In genomic region chr9:96715171-96715570, GRCm38 (mm10) we compare ENCODE assay signal across 24 mouse cellular contexts. TPM values are rescaled to one million over a fixed set of nuclear protein-coding genes. Genes with fewer than 3 reads are reported as not detected.
DNase-seq lines count a peak whose midpoint lies in the region; ATAC-seq and TF ChIP-seq lines count a peak whose summit lies in the region.
"Had no signal": no experiment of that assay in that cellular context is flagged by ENCODE, and none has a peak within 500 bp of the region (broad histone marks: within the 10 kb centered on the region; RNA-seq: fewer than 3 reads in every experiment).

No protein-coding gene starts in this region.

- H3K4me2 ChIP-seq in heart, postnatal 0 days (ENCODE audit: low read depth, low read length), result no peak overlapping the region
- no peak overlapping the region for H3K4me2 ChIP-seq in neural tube, embryonic 13.5 days
- H3K4me2 ChIP-seq in neural tube, embryonic 15.5 days, result no peak overlapping the region
- H3K4me2 ChIP-seq: kidney, embryonic 15.5 days; liver, embryonic 12.5 days had no signal

- no peak overlapping the region for H3K9ac ChIP-seq in heart, postnatal 0 days (replicated peaks; ENCODE audit: low read depth, low read length)
- H3K9ac ChIP-seq in neural tube, embryonic 13.5 days, result no peak overlapping the region
- no peak overlapping the region for H3K9ac ChIP-seq in neural tube, embryonic 15.5 days (replicated peaks)
- H3K9ac ChIP-seq: kidney, embryonic 15.5 days; liver, embryonic 12.5 days had no signal

- ATAC-seq in heart, postnatal 0 days (ENCODE audit: insufficient read depth, low read depth), result no peak
- ATAC-seq in neural tube, embryonic 13.5 days (ENCODE audit: low read depth), result no peak
- ATAC-seq in neural tube, embryonic 15.5 days (ENCODE audit: low FRiP score), result no peak
- ATAC-seq: hindbrain, postnatal 0 days; intestine, postnatal 0 days; liver, embryonic 12.5 days; Patski had no signal

- DNase-seq in gastrocnemius, adult 2 months, result no peak
- DNase-seq in gastrocnemius, postnatal 25 days, result no peak
- no peak for DNase-seq in heart, postnatal 0 days (ENCODE audit: low spot score)
- no peak for DNase-seq in heart, postnatal 10 days
- no peak for DNase-seq in testis, postnatal 10 days (ENCODE audit: low spot score)
- no peak for DNase-seq in right cerebral cortex, adult 2 months (ENCODE audit: low spot score in 2 of 2)
- DNase-seq: adrenal gland, postnatal 14 days; B cell, adult 2 months; cerebellum, adult 11 months; cerebellum, postnatal 36 days; kidney, postnatal 4 days; layer of hippocampus, adult 9-11 months; lung, adult 2 months; lung, postnatal 36 days; right cerebral cortex, adult 18-20 months; thymus, postnatal 14 days had no signal

- WGBS in heart, postnatal 0 days, result 82% methylated on average over 11 of the region's 11 CpGs
- WGBS in neural tube, embryonic 13.5 days, result 73% methylated on average over 11 of the region's 11 CpGs
- WGBS in neural tube, embryonic 15.5 days, result 70% methylated on average over 11 of the region's 11 CpGs

- H3K27me3 ChIP-seq in heart, postnatal 0 days (ENCODE audit: control insufficient read depth, insufficient read depth, low read length), result no peaks in the 10 kb centered on the region
- H3K27me3 ChIP-seq in neural tube, embryonic 13.5 days, result no peaks in the 10 kb centered on the region
- H3K27me3 ChIP-seq in neural tube, embryonic 15.5 days (replicated peaks), result no peaks in the 10 kb centered on the region
- H3K27me3 ChIP-seq: kidney, embryonic 15.5 days; liver, embryonic 12.5 days; Patski had no signal

- H3K9me3 ChIP-seq in heart, postnatal 0 days (replicated peaks; ENCODE audit: control insufficient read depth, low read length), result no peaks in the 10 kb centered on the region
- H3K9me3 ChIP-seq in neural tube, embryonic 13.5 days, result no peaks in the 10 kb centered on the region
- H3K9me3 ChIP-seq in neural tube, embryonic 15.5 days (replicated peaks), result no peaks in the 10 kb centered on the region
- H3K9me3 ChIP-seq: kidney, embryonic 15.5 days; liver, embryonic 12.5 days had no signal

- TF ChIP-seq EP300 in heart, postnatal 0 days (IDR thresholded peaks at IDR 0.05; ENCODE audit: low read depth), result no peak

- intact Hi-C loops in gastrocnemius, adult 2 months (cut with DNase I), result no loop called here
- intact Hi-C loops in heart, postnatal 10 days (cut with DNase I), result loop anchor here (5.0 kb wide), 1 partner anchor 42 kb away; no protein-coding TSS in a partner anchor

- peaks cover 10% of the 10 kb centered on the region; the same call in 1 of the 2 replicates for H3K36me3 ChIP-seq in heart, postnatal 0 days (replicated peaks; ENCODE audit: control insufficient read depth, insufficient read depth, low read length)
- H3K36me3 ChIP-seq in neural tube, embryonic 13.5 days, result peaks cover 22% of the 10 kb centered on the region
- H3K36me3 ChIP-seq in neural tube, embryonic 15.5 days, result no peaks in the 10 kb centered on the region

- peaks cover 22% of the 10 kb centered on the region; the same call in 1 of the 2 replicates for H3K4me1 ChIP-seq in heart, postnatal 0 days (ENCODE audit: control insufficient read depth, insufficient read depth)
- H3K4me1 ChIP-seq in neural tube, embryonic 13.5 days (replicated peaks), result peaks cover 53% of the 10 kb centered on the region
- H3K4me1 ChIP-seq in neural tube, embryonic 15.5 days, result peaks cover 33% of the 10 kb centered on the region

- H3K27ac ChIP-seq in gastrocnemius, adult 2 months, result peak overlapping the region; percentile 83
- H3K27ac ChIP-seq in heart, postnatal 0 days (ENCODE audit: low read depth), result peak overlapping the region; percentile 50
- H3K27ac ChIP-seq in neural tube, embryonic 13.5 days (replicated peaks), result peak overlapping the region; percentile 15; the same call in 1 of the 2 replicates
- no peak overlapping the region for H3K27ac ChIP-seq in neural tube, embryonic 15.5 days (replicated peaks)
- H3K27ac ChIP-seq: hindbrain, postnatal 0 days; kidney, embryonic 15.5 days; liver, embryonic 12.5 days had no signal

- no peak overlapping the region for H3K4me3 ChIP-seq in gastrocnemius, adult 2 months
- no peak overlapping the region for H3K4me3 ChIP-seq in heart, postnatal 0 days (ENCODE audit: low read depth, low read length)
- no peak overlapping the region for H3K4me3 ChIP-seq in neural tube, embryonic 13.5 days
- H3K4me3 ChIP-seq in neural tube, embryonic 15.5 days (replicated peaks), result no peak overlapping the region
- H3K4me3 ChIP-seq: erythroblast, embryonic 14.5 days; kidney, embryonic 15.5 days; liver, embryonic 12.5 days had no signal

- TF ChIP-seq CTCF in gastrocnemius, adult 2 months (IDR thresholded peaks at IDR 0.05), result no peak
- TF ChIP-seq CTCF in heart, postnatal 0 days (IDR thresholded peaks at IDR 0.05; ENCODE audit: low read depth), result no peak

RNA-seq across cellular contexts. Expression of gene Zbtb38, which starts 37.5 kb away (rescaled TPM):
- total RNA-seq in gastrocnemius, adult 2 months (2021), result 10 to 100 TPM; 22.9 to 33.8 TPM
- 10 to 100 TPM; 19.3 to 19.8 TPM for total RNA-seq in gastrocnemius, postnatal 25 days (2021)
- 31.8 and 44.5 TPM in 2 replicates for total RNA-seq in heart, postnatal 0 days (2014; rRNA removed; ENCODE audit: low replicate concordance)
- 27.5 and 28.7 TPM in 2 replicates for polyA plus RNA-seq in heart, postnatal 0 days (2015; fragmentation: Nextera tagmentation; extraction: Ambion mirVana)
- 10 to 100 TPM; 30.2 to 37.0 TPM for total RNA-seq in heart, postnatal 10 days (2021)
- polyA plus RNA-seq in neural tube, embryonic 13.5 days (2015; fragmentation: Nextera tagmentation; extraction: Ambion mirVana), result 38.5 and 41.3 TPM in 2 replicates
- 48.0 and 52.3 TPM in 2 replicates for polyA plus RNA-seq in neural tube, embryonic 15.5 days (2015; fragmentation: Nextera tagmentation; extraction: Ambion mirVana)
